Mouse (Mus musculus) C3H10T1/2 (cell line): ENCODE data around the gene Dydc1. TPM values are rescaled to one million over a fixed set of nuclear protein-coding genes. Genes with fewer than 3 reads are reported as not detected.

ENCODE experiments used
- polyA plus RNA-seq, 2 experiments: library from polyadenylated mRNA; unstranded; fragments of >200 nt; fragmentation: generic; extraction: Trizol; gene quantifications; one replicate each; pipeline ENCODE4 v1.2.1; 2012; ENCODE audit warnings: missing spikeins in 2 of 2

Gene Dydc1
- not detected for polyA plus RNA-seq

GRCm38 (mm10) chr14:41072229-41072943, at the start of gene Dydc1:
Gene Dydc1, plus strand, starts transcription at chr14:41072911.

DNA sequence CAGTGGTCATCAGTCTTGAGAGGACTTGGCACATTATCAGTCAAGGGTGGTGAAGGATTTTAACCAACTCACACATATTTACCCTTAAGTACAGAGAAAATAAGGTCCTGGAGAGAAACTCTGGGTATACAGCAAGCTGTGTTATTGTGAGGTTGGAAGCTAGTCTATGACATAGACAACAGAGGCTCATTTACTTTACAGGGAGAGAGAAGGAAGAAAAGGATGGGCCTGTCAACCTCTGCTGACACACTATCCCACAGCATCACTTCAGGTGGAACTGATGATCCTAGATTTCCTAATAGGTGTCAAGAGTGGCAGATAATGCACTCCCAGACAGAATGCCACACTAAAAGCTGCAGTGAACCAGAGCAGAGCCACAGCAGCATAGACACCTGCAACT, 3.6 kb upstream of the Dydc1 start, which contains the start of gene Dydc2:
Gene Dydc2, minus strand, starts transcription at position 101 of the 400 bp plus-strand sequence.

DNA sequence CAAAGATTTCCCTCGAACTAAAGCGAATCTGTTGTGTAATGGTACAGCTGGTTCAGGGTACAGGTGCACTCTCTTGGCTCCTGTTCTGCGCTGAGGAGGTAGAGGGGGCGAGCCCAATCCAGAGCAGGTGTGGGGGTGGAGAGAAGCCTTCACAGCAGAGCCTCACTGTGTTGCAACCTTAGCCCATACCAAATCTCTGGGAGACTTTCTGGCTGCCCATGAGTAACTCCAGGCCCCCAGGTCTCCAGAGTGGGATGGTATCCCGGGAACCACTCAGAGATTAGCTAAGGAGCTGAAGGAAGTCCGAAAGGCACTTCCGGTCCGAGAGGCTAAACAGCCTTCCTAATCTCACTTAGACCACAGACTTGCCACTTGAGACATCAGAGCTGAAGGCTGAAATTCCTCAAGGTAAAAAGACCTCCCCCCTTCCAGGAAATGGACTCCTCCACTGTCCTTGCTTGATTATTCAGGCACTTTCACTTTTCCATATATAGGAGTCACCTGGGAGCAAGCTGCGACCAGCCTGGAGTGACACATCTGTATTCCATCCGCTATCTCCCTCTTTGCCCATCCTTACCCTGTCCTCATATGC, 32.2 kb downstream of the Dydc1 start, which contains the start of gene Mat1a:
Gene Mat1a, plus strand, starts transcription at position 183 of the 592 bp plus-strand sequence.

DNA sequence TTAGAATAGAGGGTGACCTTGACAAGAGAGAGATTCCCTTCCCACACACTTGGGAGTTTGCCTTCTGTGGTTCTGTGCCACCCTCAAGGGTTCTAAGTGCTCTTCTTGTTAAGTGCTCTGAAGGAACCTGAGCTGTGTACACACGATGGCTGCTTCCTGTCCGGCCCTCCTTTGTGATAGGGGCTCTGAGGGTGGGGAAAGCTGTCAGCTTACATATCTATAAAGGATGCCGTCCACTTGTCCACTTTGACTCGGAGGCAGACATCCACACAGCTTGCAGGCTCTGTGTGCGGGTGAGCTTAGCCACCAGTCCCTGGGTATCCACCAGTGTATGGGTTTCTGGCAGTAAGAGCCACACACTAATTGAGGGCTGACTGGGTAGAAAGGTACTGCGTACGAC, 58.8 kb downstream of the Dydc1 start, which contains the start of gene Sftpa1:
Gene Sftpa1, plus strand, starts transcription at position 243 of the 400 bp plus-strand sequence.

Other genes with a start within 250 kb of the Dydc1 start
- gene Sh2d4b, start 179.6 kb upstream of the Dydc1 start, polyA plus RNA-seq: under 1 TPM in 1 of 2 experiments, not detected in 1; 0.53 TPM
- 10 to 100 TPM; 11.0 to 54.3 TPM for gene Tspan14, start 106.1 kb upstream of the Dydc1 start, polyA plus RNA-seq
- gene Fam213a, start 59.1 kb upstream of the Dydc1 start, polyA plus RNA-seq: 1 to 10 TPM in 1 of 2 experiments, under 1 TPM in 1; 0.57 to 1.6 TPM
- not detected for gene Dydc2, start 3.7 kb upstream of the Dydc1 start, polyA plus RNA-seq
- not detected for gene Mat1a, start 32.1 kb downstream of the Dydc1 start, polyA plus RNA-seq
- not detected for gene Sftpa1, start 58.9 kb downstream of the Dydc1 start, polyA plus RNA-seq
- not detected for gene Mbl1, start 78.5 kb downstream of the Dydc1 start, polyA plus RNA-seq
- gene Sftpd, start 112.2 kb downstream of the Dydc1 start, polyA plus RNA-seq: not detected
- not detected for gene Gm2832, start 205.9 kb downstream of the Dydc1 start, polyA plus RNA-seq